Mouse (Mus musculus) cerebellum, adult 2 months (tissue): ENCODE data around the gene Usp36. TPM values are rescaled to one million over a fixed set of nuclear protein-coding genes. Genes with fewer than 3 reads are reported as not detected.

Experiments used
- DNase-seq, 2 experiments: peaks; one replicate each; pipeline ENCODE4 v3.0.0; 2021
- H3K27ac ChIP-seq: fragments of 200-500 bp; 2 replicates; pipeline ENCODE4 v1.5.1; 2012; ENCODE audit warnings: low read length, control low read depth, inconsistent platforms; ENCODE audit not compliant: insufficient read depth
- H3K27me3 ChIP-seq: fragments of 200-500 bp; 2 replicates; pipeline ENCODE4 v1.6.1; 2012; ENCODE audit warnings: inconsistent platforms, mild to moderate bottlenecking, low read length, moderate library complexity; ENCODE audit not compliant: control insufficient read depth, insufficient read depth
- H3K4me1 ChIP-seq: fragments of 200-500 bp; 2 replicates; pipeline ENCODE4 v1.6.1; 2011; ENCODE audit warnings: low read length; ENCODE audit not compliant: control insufficient read depth, insufficient read depth
- H3K4me3 ChIP-seq: fragments of 200-500 bp; replicated peaks from 2 replicates; pipeline ENCODE3; 2011; ENCODE audit warnings: mild to moderate bottlenecking, low read depth, low read length, control low read depth; ENCODE audit not compliant: insufficient read depth
- CTCF ChIP-seq: fragments of 200-500 bp; IDR thresholded peaks from 2 replicates; pipeline ENCODE4 v1.5.1; 2011; ENCODE audit warnings: low read depth, mild to moderate bottlenecking, control low read depth, low read length, moderate library complexity, borderline replicate concordance; ENCODE audit not compliant: insufficient read depth
- POLR2A ChIP-seq: fragments of 200-500 bp; IDR thresholded peaks from 2 replicates; pipeline ENCODE4 v1.6.1; 2011; ENCODE audit warnings: low read length, control low read depth, borderline replicate concordance; ENCODE audit not compliant: insufficient read depth
- WGBS: fragments of 180-500 bp; shearing (Covaris S2); methylation state at CpG from one replicate; pipeline ENCODE4 v1.1.7; 2018; 5-methylcytosine and 5-hydroxymethylcytosine counted together
- polyA plus RNA-seq: library from polyadenylated mRNA; depleted of rRNA; stranded (reverse); fragments of >200 nt; gene quantifications from 2 replicates; pipeline ENCODE4 v1.2.3, GENCODE M21; 2012

The Usp36 gene
- polyA plus RNA-seq, 1 experiment: 33.8 TPM

GRCm38 (mm10) chr11:118292671-118293070 lies 2.6 kb upstream of the Usp36 start:
- TF ChIP-seq CTCF (no peak), POLR2A (no peak)
- WGBS: 36% methylated on average over 6 of the region's 6 CpGs
- no peak for DNase-seq
- no peaks in the 10 kb centered on the region for H3K27me3 ChIP-seq
- H3K4me3 ChIP-seq: no peak overlapping the region
- H3K27ac ChIP-seq: no peak overlapping the region
- H3K4me1 ChIP-seq: 0 out of 2 replicates have a peak, but pooled peaks cover 1% of the 10 kb centered on the region

GRCm38 (mm10) chr11:118289562-118289961 lies 482 bp downstream of the Usp36 start:
- Histone ChIP-seq H3K4me1 (peaks cover 4% of the 10 kb centered on the region; the same call in 1 of the 2 replicates), H3K4me3 (peak overlapping the region; percentile 84), H3K27me3 (no peaks in the 10 kb centered on the region), H3K27ac (peak overlapping the region; percentile 59)
- TF ChIP-seq POLR2A (no peak), CTCF (no peak)
- no peak for DNase-seq
- under 1% methylated on average over 22 of the region's 22 CpGs for WGBS

- Histone ChIP-seq H3K27ac (peak overlapping the region; percentile 4; the same call in 1 of the 2 replicates), H3K4me3 (peak overlapping the region; percentile 84)
These were observed 970 bp downstream of the Usp36 start for GRCm38 (mm10) chr11:118289037-118289511.

GRCm38 (mm10) chr11:118287573-118287972 lies 2.5 kb downstream of the Usp36 start:
- peaks cover 4% of the 10 kb centered on the region; the same call in 1 of the 2 replicates for H3K4me1 ChIP-seq
- WGBS: 76% methylated on average over 9 of the region's 9 CpGs
- no peaks in the 10 kb centered on the region for H3K27me3 ChIP-seq
- no peak overlapping the region for H3K27ac ChIP-seq
- DNase-seq: no peak
- H3K4me3 ChIP-seq: no peak overlapping the region
- no peak for TF ChIP-seq CTCF
- no peak for TF ChIP-seq POLR2A

More at GRCm38 (mm10) chr11:118289037-118289511, 970 bp downstream of the Usp36 start:
- TF ChIP-seq POLR2A (no peak), CTCF (no peak)
- peaks cover 4% of the 10 kb centered on the region; the same call in 1 of the 2 replicates for H3K4me1 ChIP-seq
- DNase-seq: peak; percentile 28 to 45
- no peaks in the 10 kb centered on the region for H3K27me3 ChIP-seq
- WGBS: 1% methylated on average over 16 of the region's 16 CpGs

GRCm38 (mm10) chr11:118286434-118286833 lies 3.6 kb downstream of the Usp36 start:
- TF ChIP-seq CTCF: no peak
- no peak for TF ChIP-seq POLR2A
- H3K4me1 ChIP-seq: peaks cover 4% of the 10 kb centered on the region; the same call in 1 of the 2 replicates
- no peaks in the 10 kb centered on the region for H3K27me3 ChIP-seq
- H3K27ac ChIP-seq: no peak overlapping the region
- WGBS: 91% methylated on average over 9 of the region's 9 CpGs
- no peak overlapping the region for H3K4me3 ChIP-seq
- DNase-seq: no peak

- H3K27ac ChIP-seq: no peak overlapping the region
- peaks cover 4% of the 10 kb centered on the region; the same call in 1 of the 2 replicates for H3K4me1 ChIP-seq
- no peak for DNase-seq
- TF ChIP-seq CTCF: no peak
- H3K4me3 ChIP-seq: no peak overlapping the region
- no peaks in the 10 kb centered on the region for H3K27me3 ChIP-seq
- 79% methylated on average over 13 of the region's 13 CpGs for WGBS
These were observed 4.3 kb downstream of the Usp36 start for GRCm38 (mm10) chr11:118285791-118286190.

GRCm38 (mm10) chr11:118280218-118280617 lies 9.8 kb downstream of the Usp36 start:
- Histone ChIP-seq H3K4me1 (no peaks in the 10 kb centered on the region), H3K27ac (no peak overlapping the region), H3K4me3 (no peak overlapping the region), H3K27me3 (no peaks in the 10 kb centered on the region)
- WGBS: 94% methylated on average over 3 of the region's 3 CpGs
- TF ChIP-seq CTCF (no peak), POLR2A (no peak)
- no peak for DNase-seq

- TF ChIP-seq POLR2A (no peak), CTCF (no peak)
- H3K4me3 ChIP-seq: no peak overlapping the region
- no peak for DNase-seq
- H3K27me3 ChIP-seq: no peaks in the 10 kb centered on the region
- WGBS: 83% methylated on average over 7 of the region's 7 CpGs
- no peak overlapping the region for H3K27ac ChIP-seq
- no peaks in the 10 kb centered on the region for H3K4me1 ChIP-seq
These were observed 13.7 kb downstream of the Usp36 start for GRCm38 (mm10) chr11:118276328-118276727.
